Mouse (Mus musculus): ENCODE data around the gene Dner. TPM values are rescaled to one million over a fixed set of nuclear protein-coding genes. Genes with fewer than 3 reads are reported as not detected.

Gene Dner
- 88.7 and 108 TPM in 2 replicates for polyA plus RNA-seq (2021; fragmentation: Nextera tagmentation)
- long read RNA-seq, experiment 1, transcript Dner-201 (13 exons, 3,632 nt) = major isoform, 132 of 210 reads
- long read RNA-seq, experiment 1, partial matches to known transcripts = 74 of 210 reads
- long read RNA-seq, experiment 1, other reads (novel, unspliced or antisense) = 4 of 210 reads
- long read RNA-seq, experiment 2, transcript Dner-201 (13 exons, 3,632 nt) = major isoform, 609 of 705 reads
- long read RNA-seq, experiment 2, partial matches to known transcripts = 69 of 705 reads
- long read RNA-seq, experiment 2, other reads (novel, unspliced or antisense) = 26 of 705 reads

DNA sequence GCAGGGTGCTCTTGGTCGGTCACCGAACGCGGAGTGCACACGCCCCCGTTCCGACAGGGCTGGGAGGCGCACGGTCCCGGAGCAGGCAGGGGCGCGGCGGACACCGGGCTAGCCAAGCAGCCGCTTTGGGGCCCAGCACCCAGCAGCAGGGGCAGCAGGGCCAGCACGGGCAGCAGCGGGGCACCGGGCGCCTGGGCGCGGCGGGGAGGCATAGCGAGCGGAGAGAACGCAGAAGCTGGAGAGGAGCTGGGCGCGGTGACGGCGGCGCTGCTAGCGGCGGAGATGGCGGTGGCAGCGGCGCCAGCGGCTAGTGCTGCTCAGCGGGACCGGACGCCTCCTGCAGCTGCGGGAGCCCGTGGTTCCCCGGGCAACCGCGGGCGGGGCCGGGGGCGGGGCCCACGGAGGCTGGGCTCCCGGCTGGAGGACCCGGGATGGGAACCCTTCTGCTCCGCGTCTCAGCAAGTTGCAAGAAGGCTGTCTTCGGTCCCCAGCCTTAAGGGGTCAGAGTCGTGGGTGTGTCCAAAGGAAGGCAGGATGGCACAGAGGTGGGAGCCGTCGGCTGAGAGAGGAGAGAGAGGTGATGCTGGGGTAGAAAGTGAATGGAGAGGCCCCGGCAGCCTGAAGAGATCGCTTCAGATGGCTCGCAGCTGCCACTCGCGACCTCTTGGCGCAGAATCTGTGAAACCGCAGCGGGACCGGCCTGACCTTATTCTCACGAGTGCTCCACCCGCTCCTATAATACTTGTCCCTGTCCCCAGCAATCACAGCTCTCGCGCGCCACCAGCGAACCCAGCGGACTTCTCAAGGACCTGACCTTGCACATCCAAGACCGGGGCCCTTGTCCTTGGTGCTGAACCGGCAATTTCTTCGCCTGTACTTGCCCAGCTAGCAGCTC, at the start of gene Dner:
Gene Dner, minus strand, starts transcription at position 705 of the 895 bp plus-strand sequence.

DNA sequence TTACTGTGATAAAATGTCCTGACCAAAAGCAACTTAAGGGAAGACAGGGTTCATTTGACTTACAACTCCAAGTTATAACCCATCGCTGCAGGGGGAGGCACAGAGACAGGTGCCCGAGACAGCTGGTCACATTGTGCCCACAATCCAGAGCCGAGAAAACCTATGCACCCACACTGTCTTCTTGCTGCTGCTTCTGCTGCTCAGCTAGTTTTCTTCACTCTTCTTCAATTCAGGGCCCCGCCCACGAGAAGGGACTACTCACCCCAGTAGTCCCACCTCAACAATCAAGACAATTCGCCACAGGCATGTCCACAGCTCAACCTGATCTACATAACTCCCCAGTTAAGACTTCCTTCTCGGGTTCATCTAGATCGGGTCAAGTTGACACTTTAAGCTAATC, 332.1 kb downstream of the Dner start, which contains the start of gene Pid1:
Gene Pid1, minus strand, starts transcription at position 214 of the 400 bp plus-strand sequence.

Small RNA genes lying within 50 kb of the gene (microRNA-seq; reads per million reads assigned to microRNA genes)
- gene Mir5126 = not detected

Other genes starting within 250 kb of the Dner start
- 16.0 and 26.0 TPM in 2 replicates for gene Fbxo36, start 143.6 kb upstream of the Dner start, polyA plus RNA-seq (2021; fragmentation: Nextera tagmentation)
- 13.6 and 15.1 TPM in 2 replicates for gene Trip12, start 144.3 kb upstream of the Dner start, polyA plus RNA-seq (2021; fragmentation: Nextera tagmentation)
- 5.8 and 7.1 TPM in 2 replicates for gene Slc16a14, start 238.9 kb upstream of the Dner start, polyA plus RNA-seq (2021; fragmentation: Nextera tagmentation)

Data from layer of hippocampus, adult 6 months (tissue).